Mouse (Mus musculus) bone marrow, adult 2 months (tissue): ENCODE data around the gene Qdpr.

Source experiments
- CTCF ChIP-seq: fragments of 200-500 bp; IDR thresholded peaks from 2 replicates; pipeline ENCODE4 v1.5.1; 2011; ENCODE audit warnings: low read length, control low read depth; ENCODE audit not compliant: control insufficient read depth, insufficient read depth
- POLR2A ChIP-seq: fragments of 200-500 bp; IDR thresholded peaks from 2 replicates; pipeline ENCODE4 v1.6.1; 2011; ENCODE audit warnings: low read depth, mild to moderate bottlenecking, control low read depth, low read length, borderline replicate concordance; ENCODE audit not compliant: control insufficient read depth

DNA sequence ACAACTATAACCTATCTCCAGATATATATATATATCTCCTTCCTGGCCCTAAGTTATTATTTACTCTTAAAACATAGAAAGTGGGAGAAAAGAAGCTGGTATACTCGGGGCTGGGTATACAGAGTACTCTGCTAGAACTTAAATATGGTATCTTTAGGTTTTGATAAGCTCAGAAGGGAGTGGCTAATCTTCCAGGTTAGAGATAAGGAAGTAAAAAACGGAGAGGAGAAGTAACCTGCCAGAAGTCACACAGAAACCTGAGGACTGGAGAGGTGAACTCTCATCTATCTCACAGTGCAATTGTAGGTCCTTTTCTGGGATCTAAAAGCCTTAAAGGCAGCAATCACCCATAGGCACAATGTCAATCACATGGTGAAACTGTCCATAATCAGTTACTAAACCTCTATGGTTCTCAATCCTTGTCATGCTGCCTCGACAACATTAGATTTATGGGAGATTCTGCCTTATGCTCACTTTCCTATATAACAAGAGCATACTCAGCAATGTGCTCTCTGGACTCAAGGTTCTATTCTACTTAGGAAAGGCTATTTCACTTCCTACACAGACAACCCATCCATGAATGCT lies 32.1 kb downstream of the Qdpr start:
- no peak for TF ChIP-seq CTCF
- no peak for TF ChIP-seq POLR2A
